Mouse (Mus musculus): ENCODE data around the gene Casc1.

Casc1 gene

DNA sequence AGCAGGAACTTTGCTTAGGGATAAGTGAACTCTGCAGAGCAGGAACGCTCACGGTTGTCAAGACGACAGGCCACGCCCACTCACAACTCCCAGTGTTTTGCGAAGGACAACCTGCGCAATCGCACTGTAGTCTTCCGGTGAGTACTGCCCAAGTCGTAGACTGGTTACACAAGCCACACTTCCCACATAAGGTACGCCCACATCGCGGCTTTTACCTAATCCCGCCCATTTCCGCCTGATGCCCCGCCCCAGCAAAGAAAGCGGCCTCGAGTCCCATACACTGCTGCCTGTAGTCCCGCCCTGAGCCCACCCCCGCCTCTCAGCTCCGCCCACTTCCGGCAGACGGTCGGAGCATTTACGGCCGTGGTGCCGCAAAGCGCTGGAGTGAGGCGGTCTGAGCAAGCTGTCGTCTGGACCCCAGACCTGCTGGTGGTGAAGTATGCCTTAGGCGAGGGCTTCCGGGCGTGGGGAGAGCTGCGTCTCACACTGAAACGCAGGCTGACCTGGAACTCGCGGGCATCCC lies at the start of gene Casc1, which contains the start of gene Etfrf1:
TSS of gene Casc1 (minus strand) at position 190 of the 523 bp plus-strand sequence.
TSS of gene Etfrf1 (plus strand) at position 319 of the 523 bp plus-strand sequence.
- peak; percentile 97 to 99 for DNase-seq (ENCODE audit: low spot score in 2 of 2)

- DNase-seq (ENCODE audit: low spot score in 2 of 2) = no peak
Measured at GRCm38 (mm10) chr6:145256701-145257073, 45.9 kb upstream of the Casc1 start.

DNA sequence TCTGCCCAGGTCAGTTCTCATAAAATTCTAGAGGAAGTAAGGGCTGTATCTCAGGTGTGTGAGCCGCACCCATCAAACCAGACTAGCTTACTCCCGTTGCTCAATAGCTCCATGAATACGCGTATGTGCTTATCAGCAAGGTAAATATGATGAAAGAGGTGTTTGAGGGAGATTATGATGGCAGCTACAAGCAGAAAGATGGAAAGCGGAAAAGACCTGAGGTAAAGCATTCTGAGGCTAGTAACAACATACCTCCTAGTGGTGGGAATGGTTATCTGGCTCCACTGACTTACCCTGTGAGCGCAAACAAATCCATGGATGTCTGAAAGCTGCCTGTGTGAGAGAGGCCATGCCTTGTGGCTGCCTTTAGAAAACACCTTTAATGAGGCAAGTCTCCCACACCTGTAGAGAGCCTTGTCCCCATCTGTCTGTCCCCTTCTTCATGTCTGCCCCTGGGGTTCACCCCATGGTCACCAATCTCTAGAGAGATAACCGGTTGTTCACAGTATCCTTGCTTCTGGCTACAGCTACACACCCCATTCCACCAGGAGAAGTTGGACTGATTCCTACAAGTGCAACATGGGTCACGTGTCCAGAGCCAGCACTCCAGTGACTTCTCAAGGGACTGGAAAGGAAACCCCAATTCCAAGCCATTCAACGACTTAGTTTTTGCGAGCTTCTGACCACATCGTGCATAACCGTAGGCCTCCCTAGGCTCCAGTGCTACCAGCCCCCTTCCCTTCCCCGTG lies 45.3 kb upstream of the Casc1 start:
- no peak for DNase-seq (ENCODE audit: low spot score in 2 of 2)

- peak; percentile 14 to 37 for DNase-seq (ENCODE audit: low spot score in 2 of 2)
Measured at GRCm38 (mm10) chr6:145250820-145251219, 40.0 kb upstream of the Casc1 start.

DNA sequence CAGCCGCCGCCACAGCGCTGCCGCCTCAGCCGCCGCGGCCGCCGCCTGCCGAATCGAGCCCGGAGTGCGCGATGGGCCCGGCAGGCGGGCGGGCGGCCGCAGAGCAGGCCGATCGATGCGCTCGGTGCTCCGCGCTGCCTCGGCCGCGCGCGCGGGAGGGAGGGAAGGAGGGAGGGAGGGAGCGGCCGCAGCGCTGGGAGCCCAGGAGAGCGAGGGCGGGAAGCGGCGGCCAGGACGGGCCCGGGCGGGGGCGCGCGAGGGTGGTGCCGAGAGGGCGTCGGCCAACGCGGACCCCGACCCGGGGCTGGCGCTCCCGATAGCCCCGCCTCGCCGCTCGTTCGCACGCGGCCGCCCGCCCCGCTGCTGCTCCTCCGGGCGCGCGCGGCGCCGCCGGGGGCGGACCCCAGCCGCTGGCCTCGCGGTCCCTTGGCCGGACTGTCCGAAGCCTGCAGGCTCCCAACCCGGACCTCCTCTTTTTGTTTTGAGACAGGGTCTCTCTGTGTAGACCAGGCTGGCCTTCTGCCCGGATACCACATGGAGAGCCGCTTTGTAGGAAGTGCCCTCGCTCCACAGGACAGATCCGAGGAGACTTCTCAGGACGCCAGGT lies 39.5 kb upstream of the Casc1 start, which contains the start of gene Kras:
TSS of gene Kras (minus strand) at position 55 of the 607 bp plus-strand sequence.
- peak; percentile 60 to 74 for DNase-seq (ENCODE audit: low spot score in 2 of 2)

- DNase-seq (ENCODE audit: low spot score in 2 of 2) = peak; percentile 17 to 33
Measured at GRCm38 (mm10) chr6:145249291-145250184, 38.7 kb upstream of the Casc1 start.

GRCm38 (mm10) chr6:145247886-145248285 lies 37.1 kb upstream of the Casc1 start:
- no peak for DNase-seq (ENCODE audit: low spot score in 2 of 2)

- DNase-seq (ENCODE audit: low spot score in 2 of 2) = no peak
Measured at GRCm38 (mm10) chr6:145246841-145247240, 36.0 kb upstream of the Casc1 start.

- DNase-seq (ENCODE audit: low spot score in 2 of 2) = no peak
Measured at GRCm38 (mm10) chr6:145242521-145242920, 31.7 kb upstream of the Casc1 start.

DNA sequence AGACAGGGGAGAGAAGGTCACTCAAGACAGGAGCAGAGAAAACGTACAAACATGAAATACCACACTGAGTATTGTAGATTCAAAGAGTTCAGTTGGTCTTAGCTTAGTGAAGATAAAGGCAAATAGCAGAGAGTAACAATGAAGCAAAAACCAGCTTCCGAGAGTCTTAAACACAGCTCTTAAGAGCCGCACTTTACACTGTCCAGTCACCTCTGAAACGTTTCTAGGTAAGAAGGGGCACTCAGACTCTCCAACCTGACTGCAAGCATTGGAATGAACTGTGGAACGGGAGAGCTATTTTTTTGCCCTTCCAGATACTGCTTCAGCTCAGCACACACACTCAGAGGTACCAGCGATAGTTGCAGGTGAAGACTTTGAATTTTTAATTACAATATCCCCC lies 29.5 kb upstream of the Casc1 start:
- DNase-seq (ENCODE audit: low spot score in 2 of 2) = no peak

GRCm38 (mm10) chr6:145237148-145237547 lies 26.3 kb upstream of the Casc1 start:
- DNase-seq (ENCODE audit: low spot score in 2 of 2) = no peak

DNA sequence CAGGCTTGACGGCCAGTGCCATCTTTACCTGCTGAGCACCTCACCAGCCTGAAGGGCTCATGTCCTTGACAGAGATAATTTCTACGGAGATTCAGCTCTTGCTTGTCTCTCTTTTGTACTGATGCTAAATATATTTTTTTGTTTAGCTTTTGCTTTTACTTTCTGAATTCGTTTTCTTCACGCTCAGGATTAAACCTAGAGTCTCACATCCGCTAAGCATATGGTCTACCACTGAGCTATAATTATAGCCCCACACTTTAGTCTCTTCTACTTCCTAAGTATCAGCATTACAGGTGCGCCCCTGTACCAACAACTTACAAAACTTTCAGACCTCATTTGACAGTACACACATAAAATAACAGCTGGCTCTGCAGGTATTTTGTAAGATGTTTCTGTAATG lies 24.6 kb upstream of the Casc1 start:
- DNase-seq (ENCODE audit: low spot score in 2 of 2) = no peak

- no peak for DNase-seq (ENCODE audit: low spot score in 2 of 2)
Measured at GRCm38 (mm10) chr6:145234391-145234790, 23.6 kb upstream of the Casc1 start.

DNA sequence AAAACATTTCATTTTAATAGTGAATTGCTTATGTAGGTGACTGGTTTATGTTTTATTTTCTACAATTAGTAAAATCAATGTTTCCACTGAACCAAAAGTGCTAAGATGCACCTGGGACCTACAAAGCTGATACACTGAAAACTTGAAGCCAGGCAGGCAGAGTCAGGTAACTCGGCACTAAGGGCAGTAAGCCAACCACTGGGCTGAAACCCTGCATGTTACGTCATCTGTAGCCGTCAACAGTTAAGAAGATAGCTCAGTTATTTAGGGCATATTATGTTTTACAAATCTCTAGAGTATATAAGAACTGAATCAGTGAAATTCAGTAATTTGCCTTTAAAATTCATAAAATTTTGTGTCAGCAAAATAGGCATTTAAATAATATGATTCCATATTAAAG lies 15.5 kb upstream of the Casc1 start:
- no peak for DNase-seq (ENCODE audit: low spot score in 2 of 2)

GRCm38 (mm10) chr6:145224246-145224645 lies 13.4 kb upstream of the Casc1 start:
- no peak for DNase-seq (ENCODE audit: low spot score in 2 of 2)

DNA sequence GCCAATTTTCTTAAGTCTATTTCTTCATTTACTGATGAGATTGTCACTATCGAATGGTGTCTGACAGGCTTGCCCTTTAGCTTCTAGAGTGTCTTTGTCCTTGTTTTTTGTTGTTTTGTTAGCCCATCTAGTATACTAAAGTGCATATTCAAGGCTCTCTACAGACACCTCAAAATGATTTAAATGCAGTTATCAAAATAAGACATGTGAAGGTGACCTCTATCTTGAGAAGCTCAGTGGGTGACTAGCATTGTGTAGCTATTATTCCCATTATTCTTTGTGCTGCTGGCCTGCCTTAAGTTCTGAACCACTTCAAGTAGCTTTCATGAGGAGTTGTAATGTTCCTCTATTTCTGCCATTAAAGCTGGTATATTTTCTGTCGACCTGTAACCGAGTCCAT lies 5.0 kb upstream of the Casc1 start:
- no peak for DNase-seq (ENCODE audit: low spot score in 2 of 2)

DNA sequence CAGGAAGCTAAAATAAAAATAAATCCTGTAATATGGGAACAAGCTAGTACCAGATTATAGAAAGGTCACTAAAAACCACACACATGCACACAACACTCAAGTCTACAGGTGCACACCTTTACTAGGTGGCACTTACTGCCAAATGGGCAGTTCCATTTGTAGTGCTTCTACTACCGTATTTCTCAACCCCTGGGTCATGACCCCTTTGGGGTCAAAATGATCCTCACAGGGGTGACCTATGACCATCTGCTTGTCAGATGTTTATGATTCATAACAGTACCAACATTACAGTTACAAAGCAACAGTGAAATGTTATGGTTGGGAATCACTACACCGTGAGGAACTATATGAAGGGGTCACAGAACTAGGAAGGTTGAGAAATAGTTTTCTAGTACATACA lies 3.1 kb upstream of the Casc1 start:
- DNase-seq (ENCODE audit: low spot score in 2 of 2) = no peak

GRCm38 (mm10) chr6:145211376-145212305 lies 836 bp upstream of the Casc1 start:
- DNase-seq (ENCODE audit: low spot score in 2 of 2) = no peak

- no peak for DNase-seq (ENCODE audit: low spot score in 2 of 2)
Measured at GRCm38 (mm10) chr6:145210056-145210680, 637 bp downstream of the Casc1 start.

- no peak for DNase-seq (ENCODE audit: low spot score in 2 of 2)
Measured at GRCm38 (mm10) chr6:145205142-145205541, 5.7 kb downstream of the Casc1 start.

Measured in frontal cortex, postnatal 14 days (tissue).